Mouse (Mus musculus) E14TG2a.4 (cell line): ENCODE measurements around the gene Il27ra.

Experiments
- CTCF ChIP-seq: conservative IDR thresholded peaks from 2 replicates; pipeline ENCODE4 v1.5.1; 2014; ENCODE audit warnings: low read length
- NANOG ChIP-seq: IDR thresholded peaks from 2 replicates; pipeline ENCODE4 v1.6.1; 2014; ENCODE audit warnings: borderline replicate concordance, low read length, mixed read lengths
- POU5F1 ChIP-seq: IDR thresholded peaks from 2 replicates; pipeline ENCODE4 v1.6.1; 2014; ENCODE audit warnings: low read length, borderline replicate concordance

GRCm38 (mm10) chr8:83997511-83998141 is 44.8 kb downstream of the Il27ra start, which contains the start of gene Samd1:
- TF ChIP-seq CTCF (no peak), POU5F1 (no peak), NANOG (no peak)
